Mouse (Mus musculus) mouse trophoblast stem cell (cell line): ENCODE measurements around the gene Man2b1.
"Not testable (repeated sequence)": the region's sequence is repeated elsewhere in the genome, so short reads cannot be mapped to it uniquely, and the experiment has no call there.

ENCODE experiments used
- in situ Hi-C, 2 experiments: fragments of 300-500 bp; cut with MseI, MboI; formaldehyde crosslinking; loops; 2 replicates in 1 of 2; 3 replicates in 1 of 2; pipeline ENCODE4 v1.15.1; 2025

Man2b1 gene

DNA sequence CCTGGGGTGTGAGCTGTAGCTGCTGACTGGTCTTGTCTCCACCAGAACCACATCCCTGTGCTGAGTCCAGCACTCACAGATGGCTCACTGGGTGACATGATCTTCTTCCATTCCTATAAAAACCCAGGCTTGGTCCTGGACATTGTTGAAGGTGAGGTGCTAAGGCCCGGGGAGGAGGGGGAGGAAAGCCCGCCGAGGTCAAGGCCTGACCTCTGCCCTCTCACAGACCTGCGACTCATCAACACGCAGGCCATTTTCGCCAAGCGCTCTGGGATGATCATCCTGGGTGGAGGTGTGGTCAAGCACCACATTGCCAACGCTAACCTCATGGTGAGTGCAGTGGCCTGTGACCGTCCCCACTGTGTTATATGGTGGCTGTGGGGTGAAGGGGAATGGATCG is 8.9 kb upstream of the Man2b1 start:
- in situ Hi-C loops = no loop called here

DNA sequence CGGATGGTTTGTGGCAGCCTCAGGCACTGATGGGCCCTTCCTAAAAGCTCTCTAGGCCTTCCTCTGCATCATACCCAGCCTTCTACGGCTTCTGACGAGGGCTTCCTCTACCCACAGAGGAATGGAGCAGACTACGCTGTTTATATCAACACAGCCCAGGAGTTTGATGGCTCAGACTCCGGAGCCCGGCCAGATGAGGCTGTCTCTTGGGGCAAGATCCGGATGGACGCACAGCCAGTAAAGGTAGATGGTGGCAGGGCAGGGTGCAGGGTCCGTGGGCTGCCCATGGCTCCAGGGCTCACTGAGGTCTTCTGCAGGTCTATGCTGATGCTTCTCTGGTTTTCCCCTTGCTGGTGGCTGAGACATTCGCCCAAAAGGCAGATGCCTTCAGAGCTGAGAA is 8.5 kb upstream of the Man2b1 start:
- in situ Hi-C loops = no loop called here

DNA sequence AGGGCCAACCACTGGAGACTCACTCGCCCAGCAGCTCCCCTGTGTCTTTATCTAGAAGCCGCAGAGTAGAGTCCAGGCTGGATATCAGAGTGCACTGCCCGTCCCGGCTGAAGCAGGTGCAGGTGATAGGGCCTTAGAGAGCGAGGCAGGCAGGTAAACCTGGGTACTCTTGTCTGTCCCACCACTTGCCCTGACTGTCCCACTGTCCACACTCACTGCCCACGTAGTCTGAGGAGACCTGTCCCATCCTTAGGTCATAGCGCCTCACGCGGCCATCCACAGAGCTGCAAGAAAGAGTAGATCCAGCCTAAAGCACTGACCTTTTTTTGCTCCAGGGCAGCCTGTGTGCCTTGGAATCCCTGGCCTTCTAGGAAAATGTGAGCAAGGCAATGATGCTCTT is 7.1 kb upstream of the Man2b1 start:
- in situ Hi-C loops = no loop called here

DNA sequence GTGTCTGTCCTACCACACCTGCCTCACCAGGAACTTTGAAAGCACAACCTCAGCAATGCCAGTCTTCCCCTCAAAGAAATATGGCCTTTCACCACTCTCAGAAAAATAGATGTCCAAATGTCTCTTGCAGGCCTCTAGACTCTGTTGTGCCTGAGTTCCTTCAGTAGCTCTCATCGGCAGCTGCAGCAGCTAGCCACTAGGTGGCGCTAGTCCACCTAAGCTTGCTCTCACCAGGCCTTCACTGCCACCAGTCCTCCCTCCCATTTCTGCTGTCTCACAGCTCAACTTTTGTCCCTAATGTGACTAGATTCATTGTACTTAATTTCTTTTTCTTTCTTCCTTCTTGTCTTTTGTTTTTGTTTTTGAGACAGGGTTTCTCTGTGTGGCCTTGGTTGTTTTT is 6.1 kb upstream of the Man2b1 start:
- in situ Hi-C loops = no loop called here

DNA sequence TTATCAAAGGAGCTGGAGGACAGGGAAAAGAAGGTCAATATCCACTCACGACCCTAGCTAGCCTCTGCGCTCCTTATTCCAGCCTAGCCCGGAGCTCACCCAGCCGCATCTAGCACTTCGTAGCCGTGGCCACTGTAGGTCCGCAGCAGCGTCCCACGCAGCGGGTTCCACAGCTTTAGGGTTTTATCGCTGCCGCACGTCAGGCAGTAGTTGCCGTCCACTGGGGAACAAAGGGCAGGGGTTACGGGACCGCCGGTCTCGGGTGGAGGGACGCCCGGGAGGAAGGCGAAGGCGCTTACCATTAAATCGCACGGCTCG is 2.9 kb upstream of the Man2b1 start:
- in situ Hi-C loops = no loop called here

DNA sequence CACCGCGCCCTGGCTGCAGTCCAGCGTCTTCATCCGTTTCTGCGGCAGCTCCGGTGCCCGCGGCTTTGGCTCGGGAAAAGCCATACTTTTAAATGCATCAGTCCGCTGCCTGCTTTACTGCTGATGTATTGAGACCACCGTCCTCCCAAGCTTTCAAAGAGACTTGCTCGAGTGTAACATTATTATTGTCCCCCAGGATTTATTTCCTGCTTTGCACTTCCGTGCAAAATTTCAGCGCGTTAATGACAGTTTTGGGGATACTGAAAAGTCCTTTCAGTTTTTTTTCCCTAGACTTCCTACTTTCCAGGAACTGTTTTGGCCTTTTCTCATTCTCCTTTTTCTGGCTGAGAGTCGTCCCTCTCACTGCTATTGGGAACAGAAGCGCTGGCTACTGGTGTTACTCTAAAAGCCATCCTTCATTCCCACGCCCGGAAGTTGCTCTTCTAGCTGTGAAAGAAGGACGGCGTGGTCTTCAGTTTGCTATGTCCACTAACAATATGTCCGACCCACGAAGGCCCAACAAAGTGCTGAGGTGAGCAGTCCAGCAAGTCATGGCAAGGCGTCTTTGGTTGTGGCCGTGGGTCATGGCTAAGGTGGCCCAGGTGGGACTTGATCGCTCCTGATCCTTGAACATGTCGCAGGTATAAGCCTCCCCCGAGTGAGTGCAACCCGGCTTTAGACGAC is 2.4 kb upstream of the Man2b1 start, which contains the start of gene Wdr83os:
TSS of gene Wdr83os (plus strand) at position 209 of the 684 bp plus-strand sequence.
- in situ Hi-C loops = no loop called here

DNA sequence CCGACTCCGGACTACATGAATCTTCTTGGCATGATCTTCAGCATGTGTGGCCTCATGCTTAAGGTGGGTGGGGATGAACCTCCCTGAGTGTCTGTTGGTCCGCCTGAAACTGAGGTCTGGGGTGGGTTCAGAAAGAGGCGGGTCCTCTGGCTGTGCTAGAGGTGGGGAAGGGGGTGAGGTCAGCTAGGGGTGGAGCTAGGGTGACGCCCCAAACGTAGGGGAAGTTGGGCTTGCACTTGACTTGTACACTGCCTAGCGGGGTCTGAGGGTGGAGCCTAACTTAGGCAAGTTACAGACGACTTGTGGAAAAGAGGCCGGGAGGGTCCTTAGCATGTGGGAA is 1.9 kb upstream of the Man2b1 start, which contains the start of gene Wdr83:
TSS of gene Wdr83 (minus strand) at position 91 of the 340 bp plus-strand sequence.
- in situ Hi-C loops = no loop called here

DNA sequence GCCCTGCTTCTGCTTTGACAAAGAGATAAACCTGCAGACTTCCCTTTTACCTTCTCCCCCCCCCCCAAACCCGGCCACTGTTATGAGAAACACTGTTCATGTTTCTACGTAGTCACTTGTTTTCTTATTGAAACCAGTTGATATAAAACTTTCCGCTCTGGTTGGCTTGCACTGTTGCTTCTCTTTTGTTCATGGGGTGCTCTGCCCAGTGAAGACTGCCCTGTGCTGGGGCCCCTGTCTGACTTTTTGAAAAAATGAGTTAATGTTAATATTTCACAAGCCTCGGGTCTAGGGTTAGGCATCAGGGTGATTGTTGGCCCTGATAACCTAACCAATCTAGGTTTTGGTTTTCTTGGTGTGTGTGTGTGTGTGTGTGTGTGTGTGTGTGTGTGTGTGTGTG is 901 bp upstream of the Man2b1 start:
- in situ Hi-C loops = not testable (repeated sequence)

DNA sequence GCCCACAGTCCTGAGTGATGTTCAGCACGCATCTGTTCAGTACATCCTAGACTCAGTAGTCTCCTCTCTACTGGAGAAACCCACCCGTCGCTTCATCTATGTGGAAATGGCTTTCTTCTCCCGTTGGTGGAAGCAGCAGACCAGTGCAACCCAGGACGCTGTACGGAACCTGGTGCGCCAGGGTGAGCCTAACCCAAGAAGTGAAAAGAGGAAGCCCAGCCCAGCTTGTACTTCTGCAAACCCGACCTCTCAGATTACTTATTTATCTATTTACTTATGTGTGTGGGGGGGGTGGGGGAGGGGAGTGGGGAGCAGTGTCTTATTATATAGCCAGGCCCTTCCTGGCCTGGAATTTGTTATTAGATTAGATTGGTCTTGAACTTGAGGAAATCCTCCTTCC is 1.6 kb downstream of the Man2b1 start:
- in situ Hi-C loops = no loop called here

DNA sequence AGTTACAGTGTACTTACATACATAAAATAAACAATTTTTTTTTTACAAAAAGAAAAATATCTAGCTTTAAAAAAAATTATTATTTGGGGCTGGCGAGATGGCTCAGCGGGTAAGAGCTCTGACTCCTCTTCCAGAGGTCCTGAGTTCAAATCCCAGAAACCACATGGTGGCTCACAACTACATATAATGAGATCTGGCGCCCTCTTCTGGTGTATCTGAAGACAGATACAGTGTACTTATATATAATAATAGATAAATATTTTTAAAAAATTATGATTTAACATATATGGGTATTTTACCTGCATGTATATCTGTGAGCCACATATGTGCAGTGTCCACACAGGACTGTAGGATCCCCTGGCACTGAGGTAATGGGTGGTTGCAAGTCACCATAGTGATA is 3.2 kb downstream of the Man2b1 start:
- in situ Hi-C loops = no loop called here

DNA sequence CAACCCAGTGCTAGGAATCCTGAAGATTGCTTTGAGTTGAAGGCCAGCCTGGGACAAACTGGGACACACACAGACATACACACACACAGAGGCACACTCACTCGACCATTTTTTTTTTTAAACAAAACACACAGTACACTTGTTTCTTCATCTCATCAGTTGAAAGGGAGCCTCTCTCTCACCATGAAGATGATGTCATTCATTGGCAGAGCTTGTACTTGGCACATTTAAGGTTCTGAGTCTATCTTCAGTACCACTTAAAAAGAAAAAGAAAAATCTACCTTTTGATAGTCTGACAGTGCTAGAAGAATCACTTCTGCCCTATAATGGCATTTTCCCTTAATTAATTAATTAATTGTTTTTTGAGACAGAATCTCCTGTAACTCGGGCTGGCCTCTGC is 5.7 kb downstream of the Man2b1 start:
- in situ Hi-C loops = no loop called here

DNA sequence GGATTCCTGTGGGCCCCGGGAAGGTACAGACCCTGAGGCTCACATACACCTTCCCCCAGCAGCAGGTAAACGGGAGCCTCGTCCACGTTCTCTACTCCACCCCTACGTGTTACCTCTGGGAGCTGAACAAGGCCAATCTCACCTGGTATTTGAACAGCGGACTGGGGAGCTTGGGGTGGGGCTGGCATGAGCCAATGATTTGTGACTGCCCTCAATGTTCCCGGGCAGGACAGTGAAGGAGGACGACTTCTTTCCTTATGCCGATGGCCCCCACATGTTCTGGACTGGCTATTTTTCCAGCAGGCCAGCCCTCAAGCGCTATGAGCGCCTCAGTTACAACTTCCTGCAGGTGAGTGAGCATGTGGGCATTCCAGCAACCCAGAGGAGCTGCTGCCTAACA is 7.8 kb downstream of the Man2b1 start:
- in situ Hi-C loops = no loop called here

DNA sequence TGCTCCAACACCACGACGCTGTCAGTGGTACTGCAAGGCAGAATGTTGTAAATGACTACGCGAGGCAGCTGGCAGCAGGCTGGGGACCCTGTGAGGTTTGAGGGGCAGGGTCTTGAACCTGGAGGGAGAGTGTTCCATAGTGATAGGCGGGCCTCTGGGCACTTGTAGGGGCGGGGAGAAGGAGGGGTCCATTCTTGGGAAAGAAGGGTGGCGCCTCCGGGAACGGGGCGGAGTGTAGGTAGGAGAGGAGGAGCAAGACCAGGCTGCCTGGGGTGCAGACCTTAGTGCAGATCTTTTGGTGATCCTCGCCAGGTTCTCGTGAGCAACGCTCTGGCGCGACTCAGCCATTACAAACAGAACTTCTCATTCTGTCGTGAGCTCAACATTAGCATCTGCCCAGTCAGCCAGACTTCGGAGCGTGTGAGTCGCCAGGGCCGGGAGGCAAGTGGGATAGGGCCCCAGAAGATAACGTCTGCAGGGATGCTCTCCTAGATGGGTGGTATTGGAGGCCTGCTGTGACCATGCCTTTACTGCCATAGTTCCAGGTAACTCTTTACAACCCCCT is 8.5 kb downstream of the Man2b1 start:
- in situ Hi-C loops = no loop called here

DNA sequence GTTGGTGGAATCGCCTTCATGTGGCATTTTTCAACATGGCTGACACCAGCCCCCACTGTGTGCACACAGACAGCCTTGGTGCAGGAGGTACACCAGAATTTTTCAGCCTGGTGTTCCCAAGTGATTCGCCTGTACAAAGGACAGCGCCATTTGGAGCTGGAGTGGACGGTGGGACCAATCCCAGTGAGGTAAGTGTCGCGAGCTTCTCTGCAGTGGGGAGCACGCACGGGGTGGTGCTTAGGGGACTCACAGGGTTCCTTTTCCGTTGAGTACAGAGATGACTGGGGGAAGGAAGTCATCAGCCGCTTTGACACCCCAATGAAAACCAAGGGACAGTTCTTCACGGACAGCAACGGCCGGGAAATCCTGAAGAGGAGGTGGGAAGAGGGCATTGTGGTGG is 12.0 kb downstream of the Man2b1 start:
- in situ Hi-C loops = no loop called here

DNA sequence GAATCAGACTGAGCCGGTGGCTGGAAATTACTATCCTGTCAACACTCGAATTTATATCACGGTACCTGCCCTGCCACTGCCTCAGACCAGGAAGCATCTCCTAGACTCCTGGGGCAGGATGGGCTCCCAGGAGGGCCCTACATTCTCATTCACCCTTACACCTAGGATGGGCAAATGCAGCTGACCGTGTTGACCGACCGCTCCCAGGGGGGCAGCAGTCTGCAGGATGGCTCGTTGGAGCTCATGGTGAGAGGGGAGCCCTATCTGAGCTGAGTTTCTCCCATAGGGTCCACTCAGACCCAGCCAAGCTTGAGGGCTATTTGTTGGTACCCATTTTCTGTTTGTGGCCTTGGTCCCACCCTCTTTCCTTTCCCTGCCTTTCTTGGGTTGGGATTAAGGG is 12.5 kb downstream of the Man2b1 start:
- in situ Hi-C loops = no loop called here

DNA sequence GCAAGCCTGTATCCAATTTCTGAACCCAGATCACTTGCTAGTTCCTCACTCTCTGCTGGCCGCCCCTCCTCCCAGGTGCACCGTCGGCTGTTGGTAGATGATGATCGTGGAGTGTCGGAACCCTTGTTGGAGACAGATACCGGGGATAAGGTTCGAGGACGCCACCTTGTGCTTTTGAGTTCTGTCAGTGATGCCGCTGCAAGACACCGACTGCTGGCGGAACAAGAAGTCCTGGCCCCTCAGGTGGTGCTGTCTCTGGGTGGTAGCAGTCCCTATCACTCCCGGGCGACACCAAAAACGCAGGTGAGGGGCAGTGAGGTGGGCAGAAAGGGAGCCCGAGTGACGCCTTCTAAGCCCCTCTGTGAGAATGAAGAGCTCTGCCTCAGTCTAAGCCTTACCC is 13.1 kb downstream of the Man2b1 start:
- in situ Hi-C loops = no loop called here

DNA sequence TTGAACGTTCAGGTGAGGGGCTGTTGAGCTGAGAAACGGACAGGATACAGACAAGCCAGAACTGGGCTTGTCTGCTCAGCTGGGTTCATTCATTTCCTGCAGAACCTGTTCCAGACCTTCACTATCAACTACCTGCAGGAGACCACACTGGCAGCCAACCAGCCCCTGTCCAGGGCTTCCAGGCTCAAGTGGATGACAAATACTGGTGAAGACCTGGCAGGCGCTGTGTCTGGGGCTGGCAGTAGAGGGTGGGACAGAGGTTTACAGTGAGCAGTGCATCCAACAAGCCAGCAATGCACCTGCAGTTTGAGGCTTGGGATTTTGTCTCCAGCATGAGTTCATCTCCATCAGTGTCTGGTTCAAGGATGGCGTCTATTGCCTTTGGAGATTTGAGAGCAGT is 13.8 kb downstream of the Man2b1 start:
- in situ Hi-C loops = no loop called here

DNA sequence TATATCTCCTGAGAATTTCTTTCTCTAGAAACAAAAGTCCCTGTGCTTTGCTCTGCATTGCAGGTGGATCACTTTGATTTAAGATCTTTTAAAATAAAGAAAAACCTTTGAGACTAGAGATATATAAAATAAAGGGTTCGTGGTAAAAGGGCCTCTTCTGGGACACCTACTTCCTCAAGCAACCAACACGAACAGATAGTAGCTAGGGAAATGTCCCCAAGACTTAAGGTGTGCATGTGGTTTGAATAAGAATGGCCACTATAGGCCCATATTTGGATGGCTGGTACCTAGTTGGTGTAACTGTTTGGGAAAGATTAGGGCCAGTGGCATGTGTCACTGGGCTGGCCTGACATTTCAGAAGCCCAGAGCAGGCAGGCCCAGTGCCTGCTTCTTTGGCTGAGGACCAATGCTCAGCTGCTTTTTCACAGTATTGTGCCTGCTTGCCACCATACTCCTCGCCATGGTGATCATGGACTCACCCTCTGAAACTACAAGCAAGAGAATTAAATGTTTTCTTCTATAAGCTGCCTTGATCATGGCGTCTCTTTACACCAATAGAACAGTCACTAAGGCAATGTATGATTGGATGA is 17.1 kb downstream of the Man2b1 start:
- in situ Hi-C loops = no loop called here

DNA sequence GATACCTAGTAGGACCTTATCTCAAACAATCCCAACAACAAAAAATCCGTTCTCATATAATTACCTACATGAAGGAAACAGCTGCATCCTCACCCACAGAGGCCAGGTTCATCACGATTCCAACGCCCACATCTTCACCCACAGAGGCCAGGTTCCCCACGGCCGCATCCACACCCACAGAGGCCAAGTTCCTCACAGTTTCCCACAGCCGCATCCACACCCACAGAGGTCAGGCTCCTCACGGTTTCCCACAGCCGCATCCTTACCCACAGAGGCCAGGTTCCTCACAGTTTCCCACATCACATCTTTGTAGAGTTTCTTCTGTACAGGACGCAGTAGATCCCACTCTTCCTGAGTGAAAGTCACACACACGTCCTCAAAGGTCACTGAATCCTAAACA is 30.2 kb downstream of the Man2b1 start:
- in situ Hi-C loops = no loop called here

DNA sequence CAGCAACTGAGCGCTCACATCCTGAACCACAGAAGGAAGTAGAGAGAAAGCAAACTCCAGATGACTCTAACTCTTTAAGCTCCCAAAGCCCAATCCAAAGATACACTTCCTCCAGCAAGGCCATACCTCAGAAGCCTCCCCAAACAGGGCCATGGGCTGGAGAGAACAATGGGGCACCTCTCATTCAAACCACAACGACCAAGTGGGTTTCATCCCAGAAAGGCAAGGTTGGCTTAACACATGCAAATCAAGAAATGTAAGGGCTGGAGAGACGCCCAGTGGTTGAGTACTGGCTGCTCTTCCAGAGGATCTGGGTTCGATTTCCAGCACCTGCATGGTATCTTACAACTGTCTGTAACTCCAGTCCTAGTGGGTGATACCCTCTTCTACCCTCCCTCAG is 32.4 kb downstream of the Man2b1 start:
- in situ Hi-C loops = no loop called here

DNA sequence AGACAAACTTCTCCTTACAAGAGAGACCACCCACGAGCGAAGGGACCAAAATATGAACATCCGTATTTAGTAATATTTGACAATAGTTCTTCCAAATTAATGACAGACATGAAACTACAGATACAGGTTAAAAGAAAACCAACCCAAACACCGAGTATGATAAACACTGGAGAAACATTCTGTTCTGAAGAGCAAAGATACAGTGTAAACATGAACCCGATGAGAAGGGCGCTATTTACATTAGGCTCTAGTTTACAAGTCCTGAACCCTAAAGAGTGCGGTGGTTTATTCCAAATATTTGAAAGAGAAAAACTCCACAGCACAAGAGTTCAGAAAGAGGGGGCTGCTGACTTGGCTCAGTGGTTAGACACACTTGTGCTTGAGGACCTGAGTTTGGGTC is 33.9 kb downstream of the Man2b1 start:
- in situ Hi-C loops = no loop called here

DNA sequence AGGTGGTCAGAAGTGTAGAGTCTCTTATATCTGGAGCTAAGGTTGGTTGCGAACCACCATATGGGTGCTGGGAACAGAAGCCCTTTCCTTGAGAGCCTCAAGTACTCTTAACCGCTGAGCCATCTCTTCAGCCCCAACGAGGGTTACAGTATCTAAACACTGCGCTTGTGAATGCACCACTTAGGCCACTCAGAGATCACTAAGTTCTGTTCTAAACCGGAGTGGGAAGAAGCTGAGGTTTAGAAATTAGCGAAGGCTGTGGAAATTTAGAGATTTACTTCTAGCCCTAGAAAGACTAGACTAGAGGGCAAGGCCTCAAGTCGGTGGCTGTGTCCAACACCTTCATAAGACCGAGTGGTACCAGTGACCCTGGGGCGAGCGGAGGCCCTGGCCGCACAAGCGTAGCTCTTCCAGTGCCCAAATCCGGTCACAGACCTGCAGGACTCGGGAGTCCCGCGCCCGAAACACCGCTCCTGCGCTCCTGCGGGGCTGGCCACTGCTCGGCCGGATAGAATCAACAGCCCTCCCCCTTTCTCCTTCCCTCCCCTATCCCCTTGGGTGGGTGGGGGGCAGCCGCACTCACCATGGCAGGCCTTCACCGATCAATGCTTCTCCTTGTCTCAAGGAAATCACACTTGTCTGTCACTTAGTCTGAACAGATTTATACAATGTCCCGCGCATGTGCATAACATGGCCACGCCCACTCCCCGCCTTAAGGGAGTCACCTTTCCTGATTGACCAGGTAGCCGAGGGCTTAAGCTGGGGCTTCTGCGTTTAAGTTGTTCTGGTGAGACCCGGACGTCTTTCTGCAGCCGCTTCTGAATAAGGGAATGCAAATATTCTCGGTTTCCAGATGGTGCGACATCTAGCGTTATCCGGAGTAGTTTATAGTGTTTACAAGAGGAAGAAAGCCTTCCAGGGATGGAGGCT is 36.2 kb downstream of the Man2b1 start:
- in situ Hi-C loops = no loop called here

DNA sequence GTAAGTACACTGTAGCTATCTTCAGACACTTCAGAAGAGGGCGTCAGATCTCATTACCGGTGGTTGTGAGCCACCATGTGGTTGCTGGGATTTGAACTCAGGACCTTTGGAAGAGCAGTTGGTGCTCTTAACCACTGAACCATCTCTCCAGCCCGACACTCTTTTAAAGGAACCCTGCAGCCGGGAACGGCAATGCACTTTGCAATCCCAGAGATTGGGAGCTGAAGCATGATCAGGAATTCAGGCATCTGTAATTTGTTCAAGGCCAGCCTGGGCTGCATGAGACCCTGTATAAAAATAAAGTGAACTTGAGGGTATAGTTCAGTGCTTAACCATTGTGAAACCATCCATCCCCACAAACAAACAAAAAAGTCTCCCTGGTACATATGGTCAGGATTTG is 37.2 kb downstream of the Man2b1 start:
- in situ Hi-C loops = not testable (repeated sequence)
